Mouse (Mus musculus) thymus, adult 2 months (tissue): ENCODE measurements around the gene Hdac4. TPM values are rescaled to one million over a fixed set of nuclear protein-coding genes. Genes with fewer than 3 reads are reported as not detected.

Source experiments
- DNase-seq: peaks from one replicate; pipeline ENCODE4 v3.0.0; 2021
- H3K27ac ChIP-seq: fragments of 200-500 bp; 2 replicates; pipeline ENCODE4 v1.5.1; 2012; ENCODE audit warnings: low read length, control low read depth; ENCODE audit not compliant: control insufficient read depth, insufficient read depth
- H3K27me3 ChIP-seq: fragments of 200-500 bp; 2 replicates; pipeline ENCODE4 v1.6.1; 2012; ENCODE audit warnings: mild to moderate bottlenecking, low read length, moderate library complexity, mixed read lengths; ENCODE audit not compliant: control insufficient read depth, insufficient read depth
- H3K36me3 ChIP-seq: fragments of 200-500 bp; 2 replicates; pipeline ENCODE4 v1.6.1; 2012; ENCODE audit warnings: mild to moderate bottlenecking, low read length, moderate library complexity; ENCODE audit not compliant: control insufficient read depth, insufficient read depth
- H3K4me1 ChIP-seq: fragments of 200-500 bp; replicated peaks from 2 replicates; pipeline ENCODE4 v1.6.1; 2012; ENCODE audit warnings: low read length; ENCODE audit not compliant: control insufficient read depth, insufficient read depth
- H3K4me3 ChIP-seq: fragments of 200-500 bp; 2 replicates; pipeline ENCODE4 v1.5.1; 2012; ENCODE audit warnings: mild to moderate bottlenecking, low read length, control low read depth, moderate library complexity; ENCODE audit not compliant: control insufficient read depth, insufficient read depth
- CTCF ChIP-seq: fragments of 200-500 bp; IDR thresholded peaks from 2 replicates; pipeline ENCODE4 v1.5.1; 2012; ENCODE audit warnings: mild to moderate bottlenecking, control low read depth, low read length, moderate library complexity, borderline replicate concordance; ENCODE audit not compliant: control insufficient read depth, poor library complexity, insufficient read depth; ENCODE audit errors: extremely low read depth
- POLR2A ChIP-seq: fragments of 200-500 bp; IDR thresholded peaks from 2 replicates; pipeline ENCODE4 v1.6.1; 2012; ENCODE audit warnings: mild to moderate bottlenecking, low read length, control low read depth, moderate library complexity; ENCODE audit not compliant: control insufficient read depth, poor library complexity, insufficient read depth; ENCODE audit errors: extremely low read depth
- WGBS: fragments of 180-500 bp; shearing (Covaris S2); methylation state at CpG from one replicate; pipeline ENCODE4 v1.1.7; 2018; 5-methylcytosine and 5-hydroxymethylcytosine counted together
- polyA plus RNA-seq: library from polyadenylated mRNA; depleted of rRNA; stranded (reverse); fragments of >200 nt; gene quantifications from 2 replicates; pipeline ENCODE4 v1.2.3, GENCODE M21; 2012

Hdac4 gene
- polyA plus RNA-seq, 1 experiment = 33.2 TPM

GRCm38 (mm10) chr1:91918257-91918800 is 277.2 kb downstream of the Hdac4 start:
- H3K4me3 ChIP-seq = no peak overlapping the region
- H3K27ac ChIP-seq = no peak overlapping the region
- H3K4me1 ChIP-seq = no peaks in the 10 kb centered on the region
- H3K36me3 ChIP-seq = no peaks in the 10 kb centered on the region
- WGBS = 84% methylated on average over 10 of the region's 10 CpGs
- no peak for DNase-seq
- TF ChIP-seq POLR2A = no peak
- no peak for TF ChIP-seq CTCF
- H3K27me3 ChIP-seq = no peaks in the 10 kb centered on the region

- no peak overlapping the region for H3K4me3 ChIP-seq
- TF ChIP-seq CTCF = no peak
- TF ChIP-seq POLR2A = no peak
- no peak for DNase-seq
- 73% methylated on average over 2 of the region's 2 CpGs for WGBS
- no peaks in the 10 kb centered on the region for H3K4me1 ChIP-seq
- no peak overlapping the region for H3K27ac ChIP-seq
- no peaks in the 10 kb centered on the region for H3K27me3 ChIP-seq
- no peaks in the 10 kb centered on the region for H3K36me3 ChIP-seq
Measured at GRCm38 (mm10) chr1:91917596-91917995, 277.9 kb downstream of the Hdac4 start.

GRCm38 (mm10) chr1:91915961-91916360 is 279.5 kb downstream of the Hdac4 start:
- WGBS = 84% methylated on average over 5 of the region's 5 CpGs

DNA sequence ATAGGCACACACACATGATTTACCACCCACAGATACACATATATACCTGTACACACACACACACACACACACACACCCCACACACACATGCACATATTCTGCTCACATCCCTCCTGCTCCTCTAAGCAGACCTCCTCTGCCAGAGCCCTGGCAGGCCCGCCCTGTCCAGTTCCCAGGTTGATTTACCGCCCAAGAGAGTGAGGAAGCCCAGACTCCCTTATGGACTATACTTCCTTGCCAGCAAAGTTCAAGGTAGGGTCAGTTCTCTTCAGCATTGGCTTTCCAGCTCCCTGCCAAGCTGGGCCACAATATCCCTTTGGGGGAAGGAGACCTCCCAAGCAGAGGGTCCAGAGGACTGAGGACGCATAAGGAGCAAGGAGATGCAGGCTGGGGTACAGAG is 280.9 kb downstream of the Hdac4 start:
- no peak for TF ChIP-seq CTCF
- TF ChIP-seq POLR2A = no peak
- Histone ChIP-seq H3K27me3 (no peaks in the 10 kb centered on the region), H3K4me3 (no peak overlapping the region), H3K27ac (no peak overlapping the region), H3K36me3 (no peaks in the 10 kb centered on the region), H3K4me1 (no peaks in the 10 kb centered on the region)
- DNase-seq = no peak
- 65% methylated on average over 3 of the region's 3 CpGs for WGBS

More at GRCm38 (mm10) chr1:91915961-91916360, 279.5 kb downstream of the Hdac4 start:
- Histone ChIP-seq H3K27ac (no peak overlapping the region), H3K27me3 (no peaks in the 10 kb centered on the region), H3K36me3 (no peaks in the 10 kb centered on the region), H3K4me3 (no peak overlapping the region), H3K4me1 (no peaks in the 10 kb centered on the region)
- TF ChIP-seq CTCF (no peak), POLR2A (no peak)
- DNase-seq = no peak

DNA sequence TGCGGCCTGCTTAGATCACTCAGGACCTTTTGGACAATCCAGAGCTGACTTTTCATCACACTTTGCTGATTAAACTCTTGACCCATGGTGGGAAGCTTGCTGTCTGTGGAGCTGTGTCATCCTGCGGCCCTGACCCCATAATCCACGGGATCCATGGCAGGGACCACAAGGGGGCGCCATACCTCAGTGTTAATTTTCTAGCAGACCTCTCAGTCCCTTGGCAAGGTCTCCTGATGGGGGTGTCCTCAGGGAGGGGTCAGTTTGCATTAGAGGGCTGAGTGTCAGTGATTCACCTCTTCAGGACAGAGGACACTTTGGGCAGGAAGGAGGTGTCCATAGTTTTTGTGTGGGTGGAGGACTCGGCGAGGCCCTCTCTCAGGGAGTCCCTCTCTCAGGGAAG is 281.6 kb downstream of the Hdac4 start:
- Histone ChIP-seq H3K27ac (no peak overlapping the region), H3K4me3 (no peak overlapping the region), H3K4me1 (no peaks in the 10 kb centered on the region), H3K36me3 (no peaks in the 10 kb centered on the region), H3K27me3 (no peaks in the 10 kb centered on the region)
- DNase-seq = peak; percentile 47
- TF ChIP-seq POLR2A (no peak), CTCF (peak; percentile 78; the same call in 1 of the 2 replicates)
- 54% methylated on average over 6 of the region's 6 CpGs for WGBS

GRCm38 (mm10) chr1:91912227-91913119 is 283.0 kb downstream of the Hdac4 start:
- TF ChIP-seq POLR2A = no peak
- TF ChIP-seq CTCF = no peak
- 68% methylated on average over 10 of the region's 10 CpGs for WGBS
- H3K36me3 ChIP-seq = no peaks in the 10 kb centered on the region
- H3K4me1 ChIP-seq = no peaks in the 10 kb centered on the region
- H3K4me3 ChIP-seq = no peak overlapping the region
- no peak for DNase-seq
- H3K27me3 ChIP-seq = no peaks in the 10 kb centered on the region
- no peak overlapping the region for H3K27ac ChIP-seq
